Comparison of ENCODE assay signal across 8 mouse cellular contexts in genomic region chr12:87266827-87267603, GRCm38 (mm10). TPM values are rescaled to one million over a fixed set of nuclear protein-coding genes. Genes with fewer than 3 reads are reported as not detected.
A peak's percentile ranks its signal among the peaks of the same experiment; 100 is the strongest.
DNase-seq lines count a peak whose midpoint lies in the region; ATAC-seq and TF ChIP-seq lines count a peak whose summit lies in the region.

No protein-coding gene starts in this region.

- H3K4me2 ChIP-seq in hindbrain, embryonic 13.5 days: peak overlapping the region; percentile 95

- peak; percentile 28 to 34 for DNase-seq in adrenal gland, postnatal 36 days
- DNase-seq in adrenal gland, adult 8-10 months: no peak
- DNase-seq in testis, postnatal 14 days (ENCODE audit: low spot score): no peak
- peak; percentile 21 for DNase-seq in lung, postnatal 14 days
- DNase-seq in left cerebral cortex, postnatal 25 days (ENCODE audit: low spot score in 2 of 2): no peak
- no peak for DNase-seq in gastrocnemius, postnatal 25 days

- no peak; the same call in none of the 2 replicates for ATAC-seq in hindbrain, embryonic 13.5 days (ENCODE audit: low FRiP score)

- WGBS in hindbrain, embryonic 13.5 days: under 1% methylated on average over 31 of the region's 31 CpGs

- peaks cover 2% of the 10 kb centered on the region for H3K36me3 ChIP-seq in testis, adult 2 months (ENCODE audit: control insufficient read depth, insufficient read depth, low read length)
- peaks cover 47% of the 10 kb centered on the region for H3K36me3 ChIP-seq in hindbrain, embryonic 13.5 days

- intact Hi-C loops in left cerebral cortex, postnatal 25 days (cut with DNase I): loop anchor here (2.0 to 10.0 kb wide), 2 partner anchors 64 to 178 kb away; partner anchors contain the start of genes Alkbh1 and Slirp

- TF ChIP-seq CTCF in testis, adult 2 months (IDR thresholded peaks at IDR 0.05; ENCODE audit: control insufficient read depth, insufficient read depth, insufficient replicate concordance, low read depth, low read length): no peak

- peaks cover 5% of the 10 kb centered on the region for H3K4me1 ChIP-seq in testis, adult 2 months (ENCODE audit: control insufficient read depth, insufficient read depth, low read length)
- H3K4me1 ChIP-seq in hindbrain, embryonic 13.5 days (replicated peaks): peaks cover 21% of the 10 kb centered on the region

- H3K4me3 ChIP-seq in testis, adult 2 months (ENCODE audit: control insufficient read depth, low read depth, low read length): peak overlapping the region; percentile 100
- H3K4me3 ChIP-seq in hindbrain, embryonic 13.5 days: peak overlapping the region; percentile 85

- peak overlapping the region; percentile 98 for H3K27ac ChIP-seq in testis, adult 2 months (ENCODE audit: control insufficient read depth, insufficient read depth, low read depth, low read length)
- peak overlapping the region; percentile 91 for H3K27ac ChIP-seq in hindbrain, embryonic 13.5 days

- no peaks in the 10 kb centered on the region for H3K27me3 ChIP-seq in testis, adult 2 months (ENCODE audit: control insufficient read depth, insufficient read depth, low read length)
- no peaks in the 10 kb centered on the region for H3K27me3 ChIP-seq in hindbrain, embryonic 13.5 days

- H3K9ac ChIP-seq in hindbrain, embryonic 13.5 days: peak overlapping the region; percentile 92

- TF ChIP-seq POLR2A in testis, adult 2 months (IDR thresholded peaks at IDR 0.05; ENCODE audit: control insufficient read depth, low read depth, low read length): no peak

- H3K9me3 ChIP-seq in hindbrain, embryonic 13.5 days: no peaks in the 10 kb centered on the region

RNA-seq across cellular contexts. Expression of gene Ahsa1, which starts 0.7 kb away (rescaled TPM):
- 100 to 1,000 TPM; 154 to 214 TPM for total RNA-seq in adrenal gland, postnatal 36 days (2021)
- total RNA-seq in adrenal gland, adult 8-10 months (2022): 100 to 1,000 TPM; 120 to 228 (median 142) TPM
- polyA plus RNA-seq in testis, adult 2 months (2012; rRNA removed): 47.8 and 50.4 TPM in 2 replicates
- polyA plus RNA-seq in hindbrain, embryonic 13.5 days (2015; fragmentation: Nextera tagmentation; extraction: Ambion mirVana): 193 and 214 TPM in 2 replicates
- total RNA-seq in left cerebral cortex, postnatal 25 days (2021): 100 to 1,000 TPM; 173 to 176 TPM
- 100 to 1,000 TPM; 126 to 141 TPM for total RNA-seq in gastrocnemius, postnatal 25 days (2021)

RNA-seq across cellular contexts. Expression of gene Vipas39, which starts 1.0 kb away (rescaled TPM):
- total RNA-seq in adrenal gland, postnatal 36 days (2021): 10 to 100 TPM; 34.4 to 37.4 TPM
- total RNA-seq in adrenal gland, adult 8-10 months (2022): 10 to 100 TPM; 34.6 to 53.1 (median 43.5) TPM
- polyA plus RNA-seq in testis, adult 2 months (2012; rRNA removed): 19.8 and 22.1 TPM in 2 replicates
- polyA plus RNA-seq in hindbrain, embryonic 13.5 days (2015; fragmentation: Nextera tagmentation; extraction: Ambion mirVana): 57.7 and 62.4 TPM in 2 replicates
- total RNA-seq in left cerebral cortex, postnatal 25 days (2021): 10 to 100 TPM; 52.7 to 54.4 TPM
- total RNA-seq in gastrocnemius, postnatal 25 days (2021): 10 to 100 TPM in 1 of 2 experiments, 1 to 10 TPM in 1; 8.0 to 10.2 TPM

RNA-seq across cellular contexts. Expression of gene Noxred1, which starts 28.5 kb away (rescaled TPM):
- under 1 TPM; 0.33 to 0.66 TPM for total RNA-seq in adrenal gland, postnatal 36 days (2021)
- total RNA-seq in adrenal gland, adult 8-10 months (2022): under 1 TPM in 3 of 4 experiments, not detected in 1; 0.29 to 0.55 (median 0.35) TPM
- polyA plus RNA-seq in testis, adult 2 months (2012; rRNA removed): 68.5 and 75.4 TPM in 2 replicates
- polyA plus RNA-seq in hindbrain, embryonic 13.5 days (2015; fragmentation: Nextera tagmentation; extraction: Ambion mirVana): 1.6 and 2.1 TPM in 2 replicates
- 1 to 10 TPM; 1.7 to 2.0 TPM for total RNA-seq in left cerebral cortex, postnatal 25 days (2021)
- under 1 TPM; 0.23 to 0.32 TPM for total RNA-seq in gastrocnemius, postnatal 25 days (2021)

RNA-seq across cellular contexts. Expression of gene Ism2, which starts 32.5 kb away (rescaled TPM):
- under 1 TPM; 0.13 to 0.17 TPM for total RNA-seq in adrenal gland, postnatal 36 days (2021)
- under 1 TPM in 2 of 4 experiments, not detected in 2; 0.28 to 0.32 TPM for total RNA-seq in adrenal gland, adult 8-10 months (2022)
- 0.19 and 0.23 TPM in 2 replicates for polyA plus RNA-seq in testis, adult 2 months (2012; rRNA removed)
- 1.1 and 1.2 TPM in 2 replicates for polyA plus RNA-seq in hindbrain, embryonic 13.5 days (2015; fragmentation: Nextera tagmentation; extraction: Ambion mirVana)
- under 1 TPM; 0.18 to 0.43 TPM for total RNA-seq in left cerebral cortex, postnatal 25 days (2021)
- total RNA-seq in gastrocnemius, postnatal 25 days (2021): not detected

Comparison
In these comparisons a context has a peak if more than half of its experiments do, and no peak if none do; other contexts are left out.
1. DNase-seq: peak in adrenal gland, postnatal 36 days (2 of 2) and lung, postnatal 14 days (single experiment); none in adrenal gland, adult 8-10 months (single experiment), testis, postnatal 14 days (single experiment), left cerebral cortex, postnatal 25 days (0 of 2) and gastrocnemius, postnatal 25 days (single experiment).